Mouse (Mus musculus) CH12.LX (cell line): ENCODE results near the gene Gm49387. TPM values are rescaled to one million over a fixed set of nuclear protein-coding genes. Genes with fewer than 3 reads are reported as not detected.
"Not testable (repeated sequence)": the region's sequence is repeated elsewhere in the genome, so short reads cannot be mapped to it uniquely, and the experiment has no call there.

ENCODE experiments used
- DNase-seq: peaks from one replicate; pipeline ENCODE4 v3.0.0-alpha.2; 2013; ENCODE audit errors: extremely low read depth
- H3K27ac ChIP-seq: 2 replicates; pipeline ENCODE4 v1.5.1; 2012; ENCODE audit warnings: low read depth, mild to moderate bottlenecking, control low read depth, moderate library complexity; ENCODE audit not compliant: insufficient read depth
- H3K27me3 ChIP-seq: replicated peaks from 2 replicates; pipeline ENCODE3; 2012; ENCODE audit warnings: inconsistent platforms
- H3K36me3 ChIP-seq, 2 experiments: replicated peaks in 1 of 2; 2 replicates each; pipeline versions ENCODE3 to v1.6.1; 2012; ENCODE audit warnings: inconsistent platforms in 1 of 2, low read length in 1 of 2, mild to moderate bottlenecking in 1 of 2, mixed read lengths in 1 of 2, moderate library complexity in 1 of 2; ENCODE audit not compliant: control insufficient read depth in 1 of 2, insufficient read depth in 1 of 2
- H3K4me1 ChIP-seq, 2 experiments: 2 replicates each; pipeline ENCODE4 v1.6.1; 2012; ENCODE audit warnings: inconsistent platforms in 1 of 2, moderate library complexity in 1 of 2; ENCODE audit not compliant: insufficient read depth in 2 of 2, control insufficient read depth in 1 of 2
- H3K4me2 ChIP-seq: 2 replicates; pipeline ENCODE4 v1.6.1; 2012; ENCODE audit warnings: low read depth, mild to moderate bottlenecking, control low read depth; ENCODE audit not compliant: poor library complexity, insufficient read depth, severe bottlenecking
- H3K4me3 ChIP-seq, 3 experiments: fragments of 150-350 bp in 1 of 3; sonication (generic) in 1 of 3; replicated peaks in 1 of 3; 2 replicates each; pipeline versions ENCODE3 to v1.5.1; 2011 to 2012; ENCODE audit warnings: low read depth in 2 of 3, low read length in 2 of 3, mild to moderate bottlenecking in 2 of 3, moderate library complexity in 2 of 3, control low read depth in 1 of 3, improper control_type of control experiment in 1 of 3, inconsistent platforms in 1 of 3, mixed read lengths in 1 of 3; ENCODE audit not compliant: poor library complexity in 1 of 3
- H3K79me2 ChIP-seq: replicated peaks from 2 replicates; pipeline ENCODE4 v1.6.1; 2012; ENCODE audit warnings: mild to moderate bottlenecking, moderate library complexity; ENCODE audit not compliant: control insufficient read depth, poor library complexity, insufficient read depth, severe bottlenecking; ENCODE audit errors: extremely low read depth
- H3K9ac ChIP-seq: 2 replicates; pipeline ENCODE4 v1.6.1; 2012; ENCODE audit warnings: low read depth, mild to moderate bottlenecking, control low read depth, moderate library complexity; ENCODE audit not compliant: insufficient read depth
- H3K9me3 ChIP-seq: replicated peaks from 2 replicates; pipeline ENCODE3; 2012; ENCODE audit warnings: low read length, inconsistent platforms, mixed read lengths
- BHLHE40 ChIP-seq: IDR thresholded peaks from 2 replicates; pipeline ENCODE4 v1.6.1; 2011; ENCODE audit warnings: mild to moderate bottlenecking, low read depth, low read length, improper control_type of control experiment
- CTCF ChIP-seq, 2 experiments: IDR thresholded peaks in 1 of 2; conservative IDR thresholded peaks in 1 of 2; 2 replicates each; pipeline ENCODE4 v1.5.1; 2011 to 2012; ENCODE audit warnings: low read depth in 2 of 2, low read length in 2 of 2, improper control_type of control experiment in 1 of 2, inconsistent platforms in 1 of 2, mild to moderate bottlenecking in 1 of 2, moderate library complexity in 1 of 2
- ELF1 ChIP-seq: IDR thresholded peaks from 2 replicates; pipeline ENCODE4 v1.6.1; 2014; ENCODE audit warnings: low read depth, mild to moderate bottlenecking, inconsistent platforms, low read length, improper control_type of control experiment
- ETS1 ChIP-seq: conservative IDR thresholded peaks from 2 replicates; pipeline ENCODE4 v1.6.1; 2012; ENCODE audit warnings: low read depth, mild to moderate bottlenecking, inconsistent platforms, low read length, improper control_type of control experiment, moderate library complexity
- MEF2A ChIP-seq: IDR thresholded peaks from 2 replicates; pipeline ENCODE4 v1.6.1; 2014; ENCODE audit warnings: low read depth, mild to moderate bottlenecking, inconsistent platforms, low read length, improper control_type of control experiment, borderline replicate concordance
- POLR2A ChIP-seq: IDR thresholded peaks from 2 replicates; pipeline ENCODE4 v1.6.1; 2011; ENCODE audit warnings: low read depth, mild to moderate bottlenecking, improper control_type of control experiment, low read length
- RAD21 ChIP-seq: IDR thresholded peaks from 2 replicates; pipeline ENCODE4 v1.6.1; 2011; ENCODE audit warnings: low read depth, mild to moderate bottlenecking, low read length, improper control_type of control experiment, moderate library complexity
- RCOR1 ChIP-seq: conservative IDR thresholded peaks from 2 replicates; pipeline ENCODE4 v1.6.1; 2012; ENCODE audit warnings: low read depth, mild to moderate bottlenecking, inconsistent platforms, low read length, improper control_type of control experiment
- SIN3A ChIP-seq: IDR thresholded peaks from 2 replicates; pipeline ENCODE4 v1.6.1; 2012; ENCODE audit warnings: low read length, improper control_type of control experiment, inconsistent platforms
- SMC3 ChIP-seq: IDR thresholded peaks from 2 replicates; pipeline ENCODE4 v1.6.1; 2011; ENCODE audit warnings: low read depth, low read length, improper control_type of control experiment
- TBP ChIP-seq: conservative IDR thresholded peaks from 2 replicates; pipeline ENCODE4 v1.6.1; 2011; ENCODE audit warnings: low read depth, low read length, improper control_type of control experiment
- USF2 ChIP-seq: conservative IDR thresholded peaks from 2 replicates; pipeline ENCODE4 v1.6.1; 2011; ENCODE audit warnings: low read depth, low read length, improper control_type of control experiment
- ZC3H11A ChIP-seq: IDR thresholded peaks from 2 replicates; pipeline ENCODE4 v1.6.1; 2012; ENCODE audit warnings: low read depth, mild to moderate bottlenecking, inconsistent platforms, low read length, improper control_type of control experiment
- ZMIZ1 ChIP-seq: IDR thresholded peaks from 2 replicates; pipeline ENCODE4 v1.6.1; 2012; ENCODE audit warnings: low read depth, mild to moderate bottlenecking, inconsistent platforms, low read length, improper control_type of control experiment
- ZNF384 ChIP-seq: IDR thresholded peaks from 2 replicates; pipeline ENCODE4 v1.6.1; 2012; ENCODE audit warnings: low read depth, low read length, improper control_type of control experiment, inconsistent platforms
- dilution Hi-C: fragments of 300-500 bp; cut with MboI; formaldehyde crosslinking; loops from 2 replicates; pipeline ENCODE4 v1.14.3; 2020; ENCODE audit warnings: low sequenced_read_pairs; ENCODE audit not compliant: extremely low pct_unique_long_range_greater_than_20kb, extremely low pct_ligation_motif_present
- in situ Hi-C: fragments of 300-500 bp; cut with MboI; formaldehyde crosslinking; loops from 3 replicates; pipeline ENCODE4 v1.14.3; 2019; ENCODE audit warnings: low sequenced_read_pairs, low pct_ligation_motif_present, low pct_unique_long_range_greater_than_20kb, mixed read lengths
- polyA plus RNA-seq: library from polyadenylated mRNA; unstranded; fragments of >175 nt; gene quantifications from 2 replicates; pipeline ENCODE4 v1.2.1, GENCODE M21; 2012; ENCODE audit warnings: low read depth; ENCODE audit not compliant: insufficient read length
- total RNA-seq, 2 experiments: library from RNA; depleted of rRNA; stranded (reverse); fragments of 300-350 nt in 1 of 2; fragments of >200 nt in 1 of 2; gene quantifications; 2 replicates each; pipeline ENCODE4 v1.2.3; 2012 to 2014

The Gm49387 gene
- total and polyA plus RNA-seq, 3 experiments = 0.71 TPM; not detected in 2

DNA sequence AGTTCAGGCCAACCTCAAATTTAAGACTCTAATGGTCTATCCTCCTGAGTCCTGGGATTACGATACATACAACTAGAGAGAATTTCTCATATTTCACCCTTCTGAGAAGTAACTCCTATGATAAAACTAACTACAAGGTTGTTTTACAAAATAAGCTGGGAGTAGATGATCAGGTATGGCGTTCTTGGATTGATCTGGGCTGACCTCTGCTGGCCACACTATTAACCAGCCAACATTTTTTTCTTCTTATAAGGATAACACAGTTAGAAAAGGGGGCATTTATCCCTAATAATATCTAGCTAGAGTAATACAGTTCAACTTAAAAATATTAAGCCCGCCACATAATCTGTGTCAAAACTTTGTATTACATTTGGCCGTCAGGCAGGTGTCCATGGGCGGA, 35.8 kb downstream of the Gm49387 start:
- no peaks in the 10 kb centered on the region for H3K9me3 ChIP-seq
- dilution Hi-C loops (no loop called here), in situ Hi-C loops (no loop called here)
- DNase-seq = peak; percentile 25
- H3K4me1 ChIP-seq = no peaks in the 10 kb centered on the region; a peak in 1 of 4 replicates
- H3K4me2 ChIP-seq = no peak overlapping the region
- H3K27ac ChIP-seq = no peak overlapping the region
- no peaks in the 10 kb centered on the region for H3K27me3 ChIP-seq
- H3K9ac ChIP-seq = no peak overlapping the region
- H3K79me2 ChIP-seq = no peaks in the 10 kb centered on the region
- no peak for TF ChIP-seq MEF2A
- TF ChIP-seq POLR2A = no peak
- TF ChIP-seq ZC3H11A = peak; percentile 60
- peak; percentile 76 for TF ChIP-seq SMC3
- no peak for TF ChIP-seq BHLHE40
- TF ChIP-seq SIN3A = no peak
- TF ChIP-seq ZMIZ1 = no peak
- TF ChIP-seq RAD21 = peak; percentile 89
- TF ChIP-seq RCOR1 = no peak
- no peak for TF ChIP-seq ELF1
- peak; percentile 17 to 81; a peak in 2 of 4 replicates for TF ChIP-seq CTCF (conservative IDR thresholded peaks at IDR 0.05 in 1 of 2, IDR thresholded peaks at IDR 0.05 in 1 of 2; ENCODE audit: low read depth in 2 of 2, low read length in 2 of 2)
- no peak for TF ChIP-seq ETS1
- no peak for TF ChIP-seq USF2
- TF ChIP-seq ZNF384 = peak; percentile 84
- TF ChIP-seq TBP = no peak
- H3K36me3 ChIP-seq = peaks cover 0 to 17% of the 10 kb centered on the region in 2 experiments
- no peak overlapping the region for H3K4me3 ChIP-seq

DNA sequence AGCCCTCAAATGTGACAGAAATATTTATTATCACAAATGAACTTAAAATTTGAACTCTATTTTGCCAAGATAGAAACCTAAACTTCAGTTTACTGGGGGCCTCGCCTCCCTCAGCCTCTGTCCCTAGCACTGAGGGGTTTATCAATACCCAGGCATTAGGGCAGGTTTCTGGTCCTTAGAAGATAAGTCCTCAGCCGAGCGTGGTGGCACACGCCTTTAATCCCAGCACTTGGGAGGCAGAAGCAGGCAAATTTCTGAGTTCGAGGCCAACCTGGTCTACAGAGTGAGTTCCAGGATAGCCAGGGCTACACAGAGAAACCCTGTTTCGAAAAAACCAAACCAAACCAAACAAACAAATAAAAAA, 38.1 kb downstream of the Gm49387 start:
- H3K4me1 ChIP-seq = peaks cover 5 to 12% of the 10 kb centered on the region in 2 experiments; a peak in 3 of 4 replicates
- H3K27me3 ChIP-seq, H3K36me3 ChIP-seq, dilution Hi-C loops, H3K27ac ChIP-seq, H3K79me2 ChIP-seq, in situ Hi-C loops, H3K4me3 ChIP-seq, DNase-seq, H3K9ac ChIP-seq, H3K4me2 ChIP-seq, H3K9me3 ChIP-seq: not testable (repeated sequence)
